Comparison of ENCODE assay signal across 8 mouse cellular contexts in the genomic region with DNA sequence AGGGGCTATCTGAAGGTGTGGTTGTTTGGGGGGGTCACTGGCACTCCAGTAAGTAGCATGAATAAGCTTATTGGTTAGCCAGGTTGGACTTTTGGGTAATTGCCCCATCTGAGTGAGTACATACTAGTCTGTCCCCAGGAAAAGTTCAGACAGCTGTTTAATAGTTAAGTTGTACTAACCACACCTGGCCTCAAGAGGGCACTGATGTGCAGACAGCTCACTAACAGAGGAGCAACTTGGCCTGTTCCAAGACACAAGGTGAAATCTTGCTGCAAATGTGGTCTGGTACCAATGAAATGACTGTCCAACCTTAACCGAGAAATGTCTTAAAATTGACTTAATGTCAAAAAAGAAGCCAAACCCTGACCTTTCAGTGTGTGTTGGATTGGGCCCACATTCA. TPM values are rescaled to one million over a fixed set of nuclear protein-coding genes. Genes with fewer than 3 reads are reported as not detected.
DNase-seq lines count a peak whose midpoint lies in the region; ATAC-seq and TF ChIP-seq lines count a peak whose summit lies in the region.

No protein-coding gene starts in this region.

- WGBS in hindbrain, embryonic 11.5 days = 79% methylated on average over 1 of the region's 1 CpGs
- WGBS in hindbrain, embryonic 10.5 days = 96% methylated on average over 1 of the region's 1 CpGs
- WGBS in kidney, postnatal 0 days = 69% methylated on average over 1 of the region's 1 CpGs
- WGBS in forebrain, embryonic 11.5 days = 94% methylated on average over 1 of the region's 1 CpGs

- no peaks in the 10 kb centered on the region for H3K4me1 ChIP-seq in hindbrain, embryonic 11.5 days (replicated peaks; ENCODE audit: control insufficient read depth, insufficient read depth, low read length)
- H3K4me1 ChIP-seq in hindbrain, embryonic 10.5 days (replicated peaks) = peaks cover 16% of the 10 kb centered on the region
- H3K4me1 ChIP-seq in kidney, postnatal 0 days (replicated peaks; ENCODE audit: insufficient read depth, low read length) = no peaks in the 10 kb centered on the region
- no peaks in the 10 kb centered on the region for H3K4me1 ChIP-seq in forebrain, embryonic 11.5 days (replicated peaks; ENCODE audit: control insufficient read depth, insufficient read depth, low read length)

- peak; percentile 83 for TF ChIP-seq CTCF in kidney, postnatal 0 days (IDR thresholded peaks at IDR 0.05; ENCODE audit: low read depth)

- H3K27me3 ChIP-seq in hindbrain, embryonic 11.5 days (ENCODE audit: control insufficient read depth, insufficient read depth, low read length) = no peaks in the 10 kb centered on the region
- no peaks in the 10 kb centered on the region for H3K27me3 ChIP-seq in hindbrain, embryonic 10.5 days (ENCODE audit: insufficient read depth, poor library complexity, severe bottlenecking)
- H3K27me3 ChIP-seq in kidney, postnatal 0 days (ENCODE audit: insufficient read depth, low read length) = no peaks in the 10 kb centered on the region
- H3K27me3 ChIP-seq in forebrain, embryonic 11.5 days (ENCODE audit: control insufficient read depth, insufficient read depth, low read length) = no peaks in the 10 kb centered on the region

- H3K27ac ChIP-seq in hindbrain, embryonic 11.5 days (ENCODE audit: low read depth, low read length) = no peak overlapping the region
- H3K27ac ChIP-seq in hindbrain, embryonic 10.5 days = no peak overlapping the region
- H3K27ac ChIP-seq in kidney, postnatal 0 days = no peak overlapping the region
- H3K27ac ChIP-seq in forebrain, embryonic 11.5 days (ENCODE audit: low read depth, low read length) = no peak overlapping the region

- H3K4me3 ChIP-seq in hindbrain, embryonic 11.5 days (ENCODE audit: low read depth, low read length) = no peak overlapping the region
- H3K4me3 ChIP-seq in hindbrain, embryonic 10.5 days = no peak overlapping the region
- no peak overlapping the region for H3K4me3 ChIP-seq in kidney, postnatal 0 days (replicated peaks; ENCODE audit: low read depth, low read length)
- H3K4me3 ChIP-seq in forebrain, embryonic 11.5 days (ENCODE audit: low read depth, low read length) = no peak overlapping the region

- no peak overlapping the region for H3K4me2 ChIP-seq in hindbrain, embryonic 11.5 days (replicated peaks; ENCODE audit: low read depth, low read length)
- no peak overlapping the region for H3K4me2 ChIP-seq in kidney, postnatal 0 days (ENCODE audit: low read length)
- no peak overlapping the region for H3K4me2 ChIP-seq in forebrain, embryonic 11.5 days (ENCODE audit: low read depth, low read length, severe bottlenecking)

- ATAC-seq in hindbrain, embryonic 11.5 days (ENCODE audit: low FRiP score) = no peak
- no peak; the same call in 1 of the 2 replicates for ATAC-seq in kidney, postnatal 0 days (replicated peaks; ENCODE audit: low FRiP score, low read depth)
- no peak for ATAC-seq in granulocyte monocyte progenitor cell, adult 5-6 weeks (replicated peaks; ENCODE audit: poor library complexity, severe bottlenecking)
- ATAC-seq in forebrain, embryonic 11.5 days (replicated peaks; ENCODE audit: low FRiP score) = no peak

- DNase-seq in hindbrain, embryonic 11.5 days (ENCODE audit: low spot score) = peak; percentile 31
- DNase-seq in hindbrain, embryonic 10.5 days (ENCODE audit: low spot score) = no peak
- peak; percentile 60 for DNase-seq in A20 (ENCODE audit: low read depth, low spot score)
- DNase-seq in T-cell, adult 2 months (ENCODE audit: low spot score) = peak; percentile 15
- DNase-seq in kidney, postnatal 0 days (ENCODE audit: low spot score) = peak; percentile 53
- DNase-seq in adrenal gland, postnatal 4 days (ENCODE audit: low spot score in 2 of 2) = no peak
- no peak for DNase-seq in forebrain, embryonic 11.5 days (ENCODE audit: low spot score)

- no peaks in the 10 kb centered on the region for H3K9me3 ChIP-seq in hindbrain, embryonic 11.5 days (ENCODE audit: control insufficient read depth, low read length)
- no peaks in the 10 kb centered on the region for H3K9me3 ChIP-seq in hindbrain, embryonic 10.5 days
- H3K9me3 ChIP-seq in kidney, postnatal 0 days (replicated peaks; ENCODE audit: low read length) = no peaks in the 10 kb centered on the region
- H3K9me3 ChIP-seq in forebrain, embryonic 11.5 days (ENCODE audit: control insufficient read depth, low read length) = no peaks in the 10 kb centered on the region

- 0 out of 2 replicates have a peak, but pooled peaks cover 2% of the 10 kb centered on the region for H3K36me3 ChIP-seq in hindbrain, embryonic 11.5 days (ENCODE audit: control insufficient read depth, insufficient read depth, low read length)
- H3K36me3 ChIP-seq in hindbrain, embryonic 10.5 days = peaks cover 66% of the 10 kb centered on the region
- H3K36me3 ChIP-seq in kidney, postnatal 0 days (ENCODE audit: insufficient read depth, low read length) = peaks cover 18% of the 10 kb centered on the region; the same call in 1 of the 2 replicates
- peaks cover under 1% of the 10 kb centered on the region; the same call in 1 of the 2 replicates for H3K36me3 ChIP-seq in forebrain, embryonic 11.5 days (ENCODE audit: control insufficient read depth, insufficient read depth, low read length)

- H3K9ac ChIP-seq in hindbrain, embryonic 11.5 days (ENCODE audit: low read depth, low read length) = no peak overlapping the region
- no peak overlapping the region for H3K9ac ChIP-seq in kidney, postnatal 0 days (ENCODE audit: low read depth, low read length)
- no peak overlapping the region for H3K9ac ChIP-seq in forebrain, embryonic 11.5 days (ENCODE audit: low read length)

RNA-seq across cellular contexts. Expression of a gene that starts 12.4 kb away (rescaled TPM):
- 3.9 and 4.3 TPM in 2 replicates for polyA plus RNA-seq in hindbrain, embryonic 11.5 days (2014; fragmentation: Nextera tagmentation; extraction: Ambion mirVana)
- 4.3 and 6.7 TPM in 2 replicates for polyA plus RNA-seq in hindbrain, embryonic 10.5 days (2016; fragmentation: Nextera tagmentation; extraction: Ambion mirVana)
- polyA plus RNA-seq in kidney, postnatal 0 days (2015; fragmentation: Nextera tagmentation; extraction: Ambion mirVana) = 4.8 and 5.2 TPM in 2 replicates
- not detected in 2 replicates for total RNA-seq in granulocyte monocyte progenitor cell, adult 5-6 weeks (2014; fragmentation: Nextera tagmentation)
- total RNA-seq in granulocyte monocyte progenitor cell, adult 5-6 weeks (2017) = not detected in 2 replicates
- 1 to 10 TPM; 1.5 to 1.8 TPM for total RNA-seq in adrenal gland, postnatal 4 days (2021)
- polyA plus RNA-seq in forebrain, embryonic 11.5 days (2014; fragmentation: Nextera tagmentation; extraction: Ambion mirVana) = 1.2 and 1.4 TPM in 2 replicates

RNA-seq across cellular contexts. Expression of a gene that starts 17.3 kb away (rescaled TPM):
- polyA plus RNA-seq in hindbrain, embryonic 11.5 days (2014; fragmentation: Nextera tagmentation; extraction: Ambion mirVana) = 32.2 and 34.0 TPM in 2 replicates
- polyA plus RNA-seq in hindbrain, embryonic 10.5 days (2016; fragmentation: Nextera tagmentation; extraction: Ambion mirVana) = 34.3 and 38.1 TPM in 2 replicates
- polyA plus RNA-seq in kidney, postnatal 0 days (2015; fragmentation: Nextera tagmentation; extraction: Ambion mirVana) = 18.5 and 19.9 TPM in 2 replicates
- total RNA-seq in granulocyte monocyte progenitor cell, adult 5-6 weeks (2014; fragmentation: Nextera tagmentation) = 7.8 and 18.3 TPM in 2 replicates
- total RNA-seq in granulocyte monocyte progenitor cell, adult 5-6 weeks (2017) = 5.4 and 5.7 TPM in 2 replicates
- total RNA-seq in adrenal gland, postnatal 4 days (2021) = 10 to 100 TPM; 20.0 to 20.9 TPM
- 34.1 and 38.2 TPM in 2 replicates for polyA plus RNA-seq in forebrain, embryonic 11.5 days (2014; fragmentation: Nextera tagmentation; extraction: Ambion mirVana)

RNA-seq across cellular contexts. Expression of a gene that starts 17.5 kb away (rescaled TPM):
- 59.0 and 59.1 TPM in 2 replicates for polyA plus RNA-seq in hindbrain, embryonic 11.5 days (2014; fragmentation: Nextera tagmentation; extraction: Ambion mirVana)
- polyA plus RNA-seq in hindbrain, embryonic 10.5 days (2016; fragmentation: Nextera tagmentation; extraction: Ambion mirVana) = 49.2 and 49.7 TPM in 2 replicates
- 29.0 and 29.9 TPM in 2 replicates for polyA plus RNA-seq in kidney, postnatal 0 days (2015; fragmentation: Nextera tagmentation; extraction: Ambion mirVana)
- 44.3 and 46.4 TPM in 2 replicates for total RNA-seq in granulocyte monocyte progenitor cell, adult 5-6 weeks (2014; fragmentation: Nextera tagmentation)
- total RNA-seq in granulocyte monocyte progenitor cell, adult 5-6 weeks (2017) = 53.3 and 56.4 TPM in 2 replicates
- 10 to 100 TPM; 50.1 to 53.1 TPM for total RNA-seq in adrenal gland, postnatal 4 days (2021)
- polyA plus RNA-seq in forebrain, embryonic 11.5 days (2014; fragmentation: Nextera tagmentation; extraction: Ambion mirVana) = 60.3 and 63.2 TPM in 2 replicates

RNA-seq across cellular contexts. Expression of a gene that starts 53.6 kb away (rescaled TPM):
- polyA plus RNA-seq in hindbrain, embryonic 11.5 days (2014; fragmentation: Nextera tagmentation; extraction: Ambion mirVana) = 6.5 and 7.3 TPM in 2 replicates
- 0.81 and 3.3 TPM in 2 replicates for polyA plus RNA-seq in hindbrain, embryonic 10.5 days (2016; fragmentation: Nextera tagmentation; extraction: Ambion mirVana)
- polyA plus RNA-seq in kidney, postnatal 0 days (2015; fragmentation: Nextera tagmentation; extraction: Ambion mirVana) = 0.04 TPM in 2 replicates
- total RNA-seq in granulocyte monocyte progenitor cell, adult 5-6 weeks (2014; fragmentation: Nextera tagmentation) = not detected in 2 replicates
- total RNA-seq in granulocyte monocyte progenitor cell, adult 5-6 weeks (2017) = not detected in 2 replicates
- total RNA-seq in adrenal gland, postnatal 4 days (2021) = 1 to 10 TPM; 3.9 to 4.5 TPM
- 2.2 and 2.7 TPM in 2 replicates for polyA plus RNA-seq in forebrain, embryonic 11.5 days (2014; fragmentation: Nextera tagmentation; extraction: Ambion mirVana)

Comparison
In these comparisons a context has a peak if more than half of its experiments do, and no peak if none do; other contexts are left out.
1. DNase-seq: peak in hindbrain, embryonic 11.5 days (single experiment), A20 (single experiment), T-cell, adult 2 months (single experiment) and kidney, postnatal 0 days (single experiment); none in hindbrain, embryonic 10.5 days (single experiment), adrenal gland, postnatal 4 days (0 of 2) and forebrain, embryonic 11.5 days (single experiment).